Mouse (Mus musculus): Measurements from ENCODE around the gene Wwc1. TPM values are rescaled to one million over a fixed set of nuclear protein-coding genes. Genes with fewer than 3 reads are reported as not detected.
A peak's percentile ranks its signal among the peaks of the same experiment; 100 is the strongest.

Wwc1 gene
- polyA plus RNA-seq, 1 experiment from 2014 or later = 4.8 TPM

DNA sequence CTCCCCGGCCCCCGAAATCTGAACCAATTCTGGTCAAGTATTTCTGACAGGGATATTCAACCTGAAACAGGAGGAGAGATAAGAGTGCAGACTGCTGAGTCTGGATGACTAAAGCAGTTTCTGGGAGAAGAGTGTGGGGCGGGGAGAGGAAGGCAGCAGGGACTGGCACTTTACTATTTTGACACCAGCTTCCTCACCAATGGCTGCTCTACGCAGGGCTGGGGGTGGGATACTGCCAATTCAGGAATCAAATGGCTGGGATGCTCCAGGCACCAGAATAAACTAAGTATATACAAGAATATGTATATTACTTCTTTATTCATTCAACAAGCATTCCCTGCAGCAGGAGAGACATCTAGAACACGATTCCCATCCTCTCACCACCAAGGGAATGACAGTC is 116.7 kb downstream of the Wwc1 start:
- Histone ChIP-seq H3K27ac (replicated peaks; ENCODE audit: low read depth, low read length) (no peak overlapping the region), H3K4me2 (ENCODE audit: low read depth, low read length) (no peak overlapping the region), H3K9ac (replicated peaks; ENCODE audit: low read length) (no peak overlapping the region), H3K36me3 (replicated peaks; ENCODE audit: control insufficient read depth, insufficient read depth, low read depth, low read length) (no peaks in the 10 kb centered on the region), H3K4me3 (ENCODE audit: low read depth, low read length) (no peak overlapping the region), H3K9me3 (replicated peaks; ENCODE audit: control insufficient read depth, low read length) (no peaks in the 10 kb centered on the region), H3K4me1 (ENCODE audit: control insufficient read depth, insufficient read depth, low read length) (peaks cover 6% of the 10 kb centered on the region; the same call in 1 of the 2 replicates), H3K27me3 (ENCODE audit: control insufficient read depth, insufficient read depth, low read length) (no peaks in the 10 kb centered on the region)
- ATAC-seq (replicated peaks; ENCODE audit: insufficient number of reproducible peaks, low FRiP score, low TSS enrichment, low read depth) (no peak), DNase-seq (ENCODE audit: low spot score) (no peak)
- WGBS = 88% methylated on average over 5 of the region's 5 CpGs

DNA sequence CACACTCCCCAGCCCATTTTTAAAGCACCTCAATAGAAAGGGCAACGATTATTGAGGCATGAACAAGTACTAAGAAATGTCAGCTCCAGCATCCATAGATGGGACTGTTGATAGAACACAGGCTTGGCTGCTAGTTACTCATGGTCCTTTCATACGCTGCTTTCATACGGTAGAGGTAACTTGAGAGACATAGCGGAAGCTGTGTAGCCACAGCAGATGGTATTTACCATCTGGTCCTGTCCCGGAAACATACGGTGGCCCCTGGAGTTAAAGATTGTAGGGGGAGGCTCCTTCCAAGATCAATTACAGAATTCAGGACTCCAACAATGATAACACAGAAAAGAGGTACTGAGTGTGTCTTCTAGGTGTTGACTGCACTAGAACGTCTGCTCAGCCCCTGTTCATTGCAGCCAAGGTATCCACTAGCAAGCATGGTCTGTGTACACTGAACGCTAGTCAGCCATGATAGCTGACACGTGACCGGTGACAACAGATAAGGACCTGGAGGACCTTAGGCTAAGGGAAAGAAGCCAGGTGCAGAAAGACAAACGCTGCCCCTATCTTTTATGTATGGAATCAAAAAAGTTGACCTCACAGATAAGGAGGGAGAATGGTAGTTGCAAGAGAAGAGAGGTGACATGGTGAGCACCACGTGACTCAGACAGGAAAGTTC is 122.8 kb downstream of the Wwc1 start:
- ATAC-seq (replicated peaks; ENCODE audit: insufficient number of reproducible peaks, low FRiP score, low TSS enrichment, low read depth) = no peak
- Histone ChIP-seq H3K36me3 (replicated peaks; ENCODE audit: control insufficient read depth, insufficient read depth, low read depth, low read length) (no peaks in the 10 kb centered on the region), H3K4me1 (ENCODE audit: control insufficient read depth, insufficient read depth, low read length) (no peaks in the 10 kb centered on the region), H3K27ac (replicated peaks; ENCODE audit: low read depth, low read length) (0 out of 2 replicates have a peak overlapping the region, but pooled peaks have one; percentile 28), H3K27me3 (ENCODE audit: control insufficient read depth, insufficient read depth, low read length) (no peaks in the 10 kb centered on the region), H3K4me3 (ENCODE audit: low read depth, low read length) (no peak overlapping the region), H3K9ac (replicated peaks; ENCODE audit: low read length) (no peak overlapping the region), H3K4me2 (ENCODE audit: low read depth, low read length) (no peak overlapping the region), H3K9me3 (replicated peaks; ENCODE audit: control insufficient read depth, low read length) (no peaks in the 10 kb centered on the region)
- no peak for DNase-seq (ENCODE audit: low spot score)
- WGBS = 81% methylated on average over 12 of the region's 12 CpGs

DNA sequence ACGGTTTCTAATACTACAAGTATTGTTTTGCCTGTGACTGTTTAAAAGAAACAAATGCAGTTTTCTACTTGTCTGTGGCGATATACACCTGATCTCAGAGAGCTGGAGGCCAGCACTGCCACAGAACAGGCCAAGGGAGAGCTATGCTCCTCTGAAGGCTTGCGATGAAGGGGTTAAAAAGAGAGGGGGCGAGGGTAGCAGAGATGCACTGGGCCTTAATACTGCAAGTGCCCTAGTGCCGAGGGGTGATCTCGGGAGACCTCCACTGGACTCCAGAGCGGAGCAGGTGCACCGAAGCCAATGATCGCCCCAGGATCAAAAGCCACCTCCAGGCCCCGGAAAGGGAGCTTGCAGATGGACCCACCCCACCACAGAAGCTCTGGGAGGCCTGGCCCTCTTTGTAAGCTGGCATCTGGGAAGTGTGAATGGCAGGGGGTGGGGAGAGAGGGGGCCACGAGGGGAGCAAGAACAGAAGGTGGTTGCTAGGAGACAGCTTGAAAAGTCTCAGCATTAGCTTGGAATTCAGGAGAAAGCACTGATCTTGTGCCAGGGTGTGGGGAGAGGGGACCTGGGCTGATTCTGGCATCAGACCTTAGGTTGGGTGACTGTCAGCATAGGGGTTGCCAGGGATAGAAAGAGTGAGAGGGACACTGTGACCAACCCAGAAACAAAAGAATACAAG is 123.8 kb downstream of the Wwc1 start:
- Histone ChIP-seq H3K9ac (replicated peaks; ENCODE audit: low read length) (no peak overlapping the region), H3K36me3 (replicated peaks; ENCODE audit: control insufficient read depth, insufficient read depth, low read depth, low read length) (no peaks in the 10 kb centered on the region)
- peak; percentile 82 for ATAC-seq (replicated peaks; ENCODE audit: insufficient number of reproducible peaks, low FRiP score, low TSS enrichment, low read depth)

DNA sequence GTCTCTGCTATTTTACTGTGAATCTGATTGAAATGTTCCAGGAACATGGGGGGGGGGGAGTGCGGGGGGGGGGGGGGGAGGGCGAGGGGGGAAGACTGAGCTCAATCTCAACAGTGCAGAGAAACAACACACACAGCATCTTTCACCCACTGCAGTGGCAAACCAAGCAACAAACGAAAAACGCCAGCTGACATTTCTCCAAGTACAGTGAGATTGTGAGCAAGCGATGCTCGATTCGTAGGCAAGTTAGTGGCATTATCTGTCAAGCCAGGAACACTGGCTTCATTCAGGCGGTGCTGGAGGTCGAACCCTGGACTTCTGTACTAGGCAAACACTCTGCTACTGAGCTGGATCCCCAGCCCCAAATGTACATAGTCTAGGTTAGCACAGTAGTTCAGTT is 124.8 kb downstream of the Wwc1 start:
- H3K4me2 ChIP-seq (ENCODE audit: low read depth, low read length) = no peak overlapping the region
- DNase-seq (ENCODE audit: low spot score) = no peak
- no peak overlapping the region for H3K9ac ChIP-seq (replicated peaks; ENCODE audit: low read length)
- H3K9me3 ChIP-seq (replicated peaks; ENCODE audit: control insufficient read depth, low read length) = no peaks in the 10 kb centered on the region
- no peak overlapping the region for H3K27ac ChIP-seq (replicated peaks; ENCODE audit: low read depth, low read length)
- H3K4me3 ChIP-seq (ENCODE audit: low read depth, low read length) = no peak overlapping the region
- WGBS = 84% methylated on average over 8 of the region's 9 CpGs
- H3K4me1 ChIP-seq (ENCODE audit: control insufficient read depth, insufficient read depth, low read length) = no peaks in the 10 kb centered on the region
- H3K36me3 ChIP-seq (replicated peaks; ENCODE audit: control insufficient read depth, insufficient read depth, low read depth, low read length) = no peaks in the 10 kb centered on the region
- no peaks in the 10 kb centered on the region for H3K27me3 ChIP-seq (ENCODE audit: control insufficient read depth, insufficient read depth, low read length)
- ATAC-seq (replicated peaks; ENCODE audit: insufficient number of reproducible peaks, low FRiP score, low TSS enrichment, low read depth) = no peak

More for the DNA sequence above, 123.8 kb downstream of the Wwc1 start:
- peak overlapping the region; percentile 28; the same call in 1 of the 2 replicates for H3K27ac ChIP-seq (replicated peaks; ENCODE audit: low read depth, low read length)
- no peak overlapping the region for H3K4me3 ChIP-seq (ENCODE audit: low read depth, low read length)
- DNase-seq (ENCODE audit: low spot score) = peak; percentile 55
- no peak overlapping the region for H3K4me2 ChIP-seq (ENCODE audit: low read depth, low read length)
- no peaks in the 10 kb centered on the region for H3K9me3 ChIP-seq (replicated peaks; ENCODE audit: control insufficient read depth, low read length)
- H3K27me3 ChIP-seq (ENCODE audit: control insufficient read depth, insufficient read depth, low read length) = no peaks in the 10 kb centered on the region
- no peaks in the 10 kb centered on the region for H3K4me1 ChIP-seq (ENCODE audit: control insufficient read depth, insufficient read depth, low read length)
- WGBS = 53% methylated on average over 11 of the region's 11 CpGs

DNA sequence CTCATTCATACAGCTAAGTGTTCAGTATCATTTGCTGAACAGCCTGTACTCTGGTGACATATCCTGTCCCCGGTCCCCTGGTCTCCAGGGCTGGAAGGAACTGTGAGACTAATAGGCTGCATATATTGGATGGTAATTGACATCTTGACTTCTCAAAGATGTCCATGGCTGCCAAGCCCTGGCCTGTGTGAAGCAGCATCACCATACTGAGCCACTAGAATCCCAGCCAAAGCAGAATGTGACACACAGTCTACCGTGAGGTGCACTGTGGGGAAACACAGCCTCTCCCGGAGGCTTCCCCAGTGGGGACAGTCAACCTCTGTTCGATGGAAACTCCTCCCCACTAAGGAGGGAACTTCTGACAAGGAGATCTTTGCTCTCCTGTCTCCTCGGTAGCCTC is 125.4 kb downstream of the Wwc1 start:
- Histone ChIP-seq H3K9ac (replicated peaks; ENCODE audit: low read length) (no peak overlapping the region), H3K36me3 (replicated peaks; ENCODE audit: control insufficient read depth, insufficient read depth, low read depth, low read length) (no peaks in the 10 kb centered on the region), H3K4me1 (ENCODE audit: control insufficient read depth, insufficient read depth, low read length) (no peaks in the 10 kb centered on the region), H3K27me3 (ENCODE audit: control insufficient read depth, insufficient read depth, low read length) (no peaks in the 10 kb centered on the region), H3K27ac (replicated peaks; ENCODE audit: low read depth, low read length) (no peak overlapping the region), H3K4me2 (ENCODE audit: low read depth, low read length) (no peak overlapping the region), H3K9me3 (replicated peaks; ENCODE audit: control insufficient read depth, low read length) (no peaks in the 10 kb centered on the region), H3K4me3 (ENCODE audit: low read depth, low read length) (no peak overlapping the region)
- WGBS = 83% methylated on average over 5 of the region's 5 CpGs
- no peak for DNase-seq (ENCODE audit: low spot score)
- no peak for ATAC-seq (replicated peaks; ENCODE audit: insufficient number of reproducible peaks, low FRiP score, low TSS enrichment, low read depth)

DNA sequence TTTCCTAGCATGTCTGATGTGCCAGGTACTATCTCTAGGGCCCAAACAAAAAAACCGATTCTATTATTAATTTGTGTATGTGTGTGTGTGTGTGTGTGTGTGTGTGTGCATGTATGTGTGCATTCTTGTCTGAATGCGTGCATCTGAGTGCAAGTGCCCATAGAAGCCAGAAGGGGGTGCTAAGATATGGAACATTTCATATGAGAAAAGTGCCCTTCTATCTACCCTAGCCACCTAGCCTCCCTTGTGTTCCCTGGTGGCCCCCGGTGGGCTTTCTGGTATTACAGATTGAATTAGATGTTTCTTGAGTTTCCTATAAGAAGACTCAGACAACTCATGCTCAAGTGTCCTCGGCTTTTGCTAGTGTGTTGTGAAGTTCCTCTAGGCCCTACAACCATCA is 126.7 kb downstream of the Wwc1 start:
- no peaks in the 10 kb centered on the region for H3K9me3 ChIP-seq (replicated peaks; ENCODE audit: control insufficient read depth, low read length)
- H3K36me3 ChIP-seq (replicated peaks; ENCODE audit: control insufficient read depth, insufficient read depth, low read depth, low read length) = no peaks in the 10 kb centered on the region
- no peaks in the 10 kb centered on the region for H3K27me3 ChIP-seq (ENCODE audit: control insufficient read depth, insufficient read depth, low read length)
- no peak for DNase-seq (ENCODE audit: low spot score)
- H3K4me1 ChIP-seq (ENCODE audit: control insufficient read depth, insufficient read depth, low read length) = no peaks in the 10 kb centered on the region
- no peak overlapping the region for H3K9ac ChIP-seq (replicated peaks; ENCODE audit: low read length)
- WGBS = 95% methylated on average over 4 of the region's 4 CpGs
- ATAC-seq (replicated peaks; ENCODE audit: insufficient number of reproducible peaks, low FRiP score, low TSS enrichment, low read depth) = no peak
- no peak overlapping the region for H3K4me3 ChIP-seq (ENCODE audit: low read depth, low read length)
- H3K27ac ChIP-seq (replicated peaks; ENCODE audit: low read depth, low read length) = no peak overlapping the region
- H3K4me2 ChIP-seq (ENCODE audit: low read depth, low read length) = no peak overlapping the region

DNA sequence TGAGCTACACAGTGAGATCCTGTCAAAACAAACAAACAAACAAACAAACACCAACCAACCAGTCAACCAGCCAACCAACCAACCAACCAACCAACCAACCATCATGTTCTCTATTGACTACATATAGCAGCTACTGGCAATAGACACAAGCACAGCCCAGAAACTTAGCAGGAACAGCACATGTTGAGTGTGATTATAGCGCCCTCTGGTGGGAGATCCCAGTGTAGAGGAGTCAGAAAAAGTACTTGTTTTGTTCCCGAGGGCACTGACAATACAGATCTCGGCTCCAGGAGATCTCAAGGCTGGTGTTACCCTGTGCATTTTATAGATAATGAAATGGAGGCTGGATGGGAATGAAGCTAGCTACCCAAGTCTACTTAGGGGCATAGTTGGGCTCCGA is 127.6 kb downstream of the Wwc1 start:
- H3K4me1 ChIP-seq (ENCODE audit: control insufficient read depth, insufficient read depth, low read length) = no peaks in the 10 kb centered on the region
- H3K36me3 ChIP-seq (replicated peaks; ENCODE audit: control insufficient read depth, insufficient read depth, low read depth, low read length) = no peaks in the 10 kb centered on the region
- ATAC-seq (replicated peaks; ENCODE audit: insufficient number of reproducible peaks, low FRiP score, low TSS enrichment, low read depth) = no peak
- no peaks in the 10 kb centered on the region for H3K9me3 ChIP-seq (replicated peaks; ENCODE audit: control insufficient read depth, low read length)
- no peak overlapping the region for H3K27ac ChIP-seq (replicated peaks; ENCODE audit: low read depth, low read length)
- H3K4me3 ChIP-seq (ENCODE audit: low read depth, low read length) = no peak overlapping the region
- H3K9ac ChIP-seq (replicated peaks; ENCODE audit: low read length) = no peak overlapping the region
- H3K27me3 ChIP-seq (ENCODE audit: control insufficient read depth, insufficient read depth, low read length) = no peaks in the 10 kb centered on the region
- H3K4me2 ChIP-seq (ENCODE audit: low read depth, low read length) = no peak overlapping the region
- 57% methylated on average over 4 of the region's 4 CpGs for WGBS
- DNase-seq (ENCODE audit: low spot score) = peak; percentile 69

DNA sequence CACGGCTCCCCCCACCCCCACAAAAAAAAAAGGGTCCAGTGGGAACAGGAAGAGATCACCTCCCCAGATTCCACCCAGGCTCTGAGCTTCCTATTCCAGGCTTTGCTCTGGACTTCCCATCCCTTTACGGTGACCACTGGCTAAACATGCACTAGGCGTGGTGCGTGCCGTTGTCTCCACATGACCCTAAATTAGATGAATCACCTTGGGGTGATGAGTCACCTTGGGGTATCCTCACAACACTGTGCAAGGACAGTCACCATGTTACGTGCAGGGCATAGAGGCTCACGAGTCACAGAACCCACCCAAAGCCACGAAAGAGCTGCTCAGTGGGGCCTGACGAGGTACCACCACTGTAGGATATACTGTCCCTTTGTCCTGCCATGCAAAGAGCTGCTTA is 136.0 kb downstream of the Wwc1 start:
- no peak for ATAC-seq (replicated peaks; ENCODE audit: insufficient number of reproducible peaks, low FRiP score, low TSS enrichment, low read depth)
- no peaks in the 10 kb centered on the region for H3K4me1 ChIP-seq (ENCODE audit: control insufficient read depth, insufficient read depth, low read length)
- no peak overlapping the region for H3K9ac ChIP-seq (replicated peaks; ENCODE audit: low read length)
- no peak overlapping the region for H3K4me3 ChIP-seq (ENCODE audit: low read depth, low read length)
- H3K4me2 ChIP-seq (ENCODE audit: low read depth, low read length) = no peak overlapping the region
- H3K27me3 ChIP-seq (ENCODE audit: control insufficient read depth, insufficient read depth, low read length) = no peaks in the 10 kb centered on the region
- H3K27ac ChIP-seq (replicated peaks; ENCODE audit: low read depth, low read length) = no peak overlapping the region
- H3K36me3 ChIP-seq (replicated peaks; ENCODE audit: control insufficient read depth, insufficient read depth, low read depth, low read length) = no peaks in the 10 kb centered on the region
- DNase-seq (ENCODE audit: low spot score) = no peak
- no peaks in the 10 kb centered on the region for H3K9me3 ChIP-seq (replicated peaks; ENCODE audit: control insufficient read depth, low read length)
- WGBS = 92% methylated on average over 9 of the region's 9 CpGs
